Mouse (Mus musculus): Measurements from ENCODE around the gene Bbs4.

- TF ChIP-seq CTCF (IDR thresholded peaks at IDR 0.05; ENCODE audit: low read depth, low read length): no peak
- no peak for TF ChIP-seq POLR2A (IDR thresholded peaks at IDR 0.05; ENCODE audit: insufficient read depth, low read length)
- TF ChIP-seq EP300 (IDR thresholded peaks at IDR 0.05; ENCODE audit: insufficient read depth, low read depth, low read length): no peak
These were observed 60.8 kb downstream of the Bbs4 start for GRCm38 (mm10) chr9:59292493-59292875.

Data from ES-Bruce4 (cell line).